Mouse (Mus musculus) kidney, adult 2 months (tissue): ENCODE measurements at regions not wholly inside any gene's neighbourhood (a gene's known extent, or its start where the extent isn't known, plus 50 kb on each side); places are given as distances from the start of the nearest gene placed in this dataset.

ENCODE experiments used
- CTCF ChIP-seq: fragments of 200-500 bp; conservative IDR thresholded peaks from 2 replicates; pipeline ENCODE4 v1.5.1; 2011; ENCODE audit warnings: low read depth, mild to moderate bottlenecking, control low read depth, low read length, moderate library complexity, mixed read lengths; ENCODE audit not compliant: insufficient read depth, insufficient read length
- POLR2A ChIP-seq: fragments of 200-500 bp; IDR thresholded peaks from one replicate; pipeline ENCODE4 v1.6.1; 2011; ENCODE audit warnings: low read depth, low read length, control low read depth

DNA sequence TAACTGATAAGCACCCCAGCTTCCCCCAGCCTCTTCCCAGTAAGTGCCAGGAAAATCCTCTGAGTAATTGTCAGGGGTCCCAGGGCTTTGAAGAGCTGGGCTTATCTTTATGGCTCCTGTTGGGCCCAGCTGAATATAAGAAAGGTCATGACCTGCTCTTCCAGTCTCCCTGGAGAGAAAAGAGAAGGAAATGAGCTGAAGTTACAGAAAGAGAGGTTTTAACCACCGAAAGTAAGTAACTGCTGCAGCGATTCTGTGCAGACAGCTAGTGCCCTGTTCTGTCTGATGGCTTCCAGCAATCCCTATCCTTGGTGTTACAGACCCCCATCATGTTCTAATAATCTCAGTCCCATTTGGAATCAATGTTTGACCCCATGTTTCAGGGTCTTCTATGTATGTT is 272.8 kb downstream of the Fam49a start:
- TF ChIP-seq POLR2A (no peak), CTCF (no peak)
